Mouse (Mus musculus) gastrocnemius, postnatal 25 days (tissue): ENCODE measurements at regions not wholly inside any gene's neighbourhood (a gene's known extent, or its start where the extent isn't known, plus 50 kb on each side); places are given as distances from the start of the nearest gene placed in this dataset.
A peak's percentile ranks its signal among the peaks of the same experiment; 100 is the strongest.

Source experiments
- DNase-seq: peaks from one replicate; pipeline ENCODE4 v3.0.0; 2022

DNA sequence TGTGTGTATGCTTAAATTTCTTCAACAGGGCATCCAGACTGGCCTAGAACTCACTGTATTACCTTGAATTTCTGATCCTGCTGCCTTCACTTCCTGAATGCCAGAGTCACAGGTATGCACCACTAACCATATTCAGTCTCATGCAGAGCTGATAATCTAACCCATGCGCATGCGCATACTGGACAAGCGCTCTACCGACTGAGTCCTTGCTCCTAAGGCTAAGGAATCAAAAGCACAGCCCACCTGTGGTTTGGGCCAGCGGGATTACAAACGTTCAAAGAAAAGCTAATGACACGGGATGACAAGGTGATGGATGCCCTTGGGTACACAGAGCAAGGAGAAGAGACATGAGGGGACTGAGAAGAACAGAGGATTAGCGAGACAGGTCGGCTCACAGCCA, 160.5 kb downstream of the Zfp36l2 start:
- DNase-seq, result no peak

DNA sequence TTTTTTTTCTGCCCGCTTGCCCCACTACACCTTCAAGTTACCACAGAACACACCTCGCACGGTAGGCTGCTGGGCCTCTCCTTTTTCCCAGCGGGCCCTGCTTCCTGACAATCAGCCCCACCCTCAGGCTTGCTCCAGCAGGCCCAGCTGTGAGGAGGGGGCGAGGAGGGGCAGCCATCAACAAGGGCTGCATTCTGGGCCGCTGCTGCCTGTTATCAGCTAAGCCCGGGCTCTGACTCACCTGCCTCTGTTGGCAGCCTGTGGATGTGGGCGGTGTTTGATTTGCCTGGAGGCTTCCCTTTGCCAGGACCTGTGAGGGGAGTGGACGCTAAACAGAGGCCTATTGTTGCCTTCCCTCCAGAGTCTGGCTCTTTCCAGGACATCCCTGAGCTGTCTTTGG, 161.6 kb downstream of the Zfp36l2 start:
- DNase-seq, result peak; percentile 47

DNA sequence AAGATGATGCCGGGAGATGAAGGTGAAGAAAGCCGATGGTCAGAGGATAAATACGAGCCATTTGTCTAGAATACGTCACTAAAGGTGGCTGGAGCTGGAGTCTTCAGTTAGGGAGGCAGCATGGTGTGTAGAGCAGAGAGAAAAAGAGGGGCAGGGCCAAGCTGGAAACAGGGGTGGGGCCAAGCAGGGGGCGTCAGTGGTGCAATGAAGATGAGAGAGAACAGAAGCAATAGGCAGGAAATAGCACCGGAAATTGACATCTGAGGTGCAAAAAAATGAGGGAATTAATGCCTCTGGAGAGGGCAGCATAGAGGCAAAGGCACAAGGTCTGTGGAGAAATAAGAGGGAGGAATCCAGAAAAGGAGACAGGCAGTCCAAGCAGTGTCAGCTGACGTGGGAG, 165.4 kb downstream of the Zfp36l2 start:
- no peak for DNase-seq

DNA sequence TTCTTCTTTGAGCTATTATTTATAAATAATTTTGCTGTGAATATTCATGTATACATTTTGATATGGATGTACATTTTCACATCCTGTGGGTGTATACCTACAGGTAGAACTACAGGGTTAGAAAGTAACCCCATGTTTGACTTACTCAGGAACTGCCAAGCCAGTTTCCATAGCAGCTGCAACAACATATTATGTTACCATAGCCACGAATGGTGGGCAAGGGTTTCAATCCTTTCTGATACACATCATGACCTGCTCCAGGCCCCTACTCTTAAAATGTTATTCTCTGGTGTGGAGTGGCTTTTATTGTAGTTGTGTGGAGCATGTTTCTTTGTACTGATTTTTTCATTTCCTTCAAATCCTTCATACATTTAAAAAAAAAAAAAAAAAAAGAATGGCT, 168.9 kb downstream of the Zfp36l2 start:
- no peak for DNase-seq

DNA sequence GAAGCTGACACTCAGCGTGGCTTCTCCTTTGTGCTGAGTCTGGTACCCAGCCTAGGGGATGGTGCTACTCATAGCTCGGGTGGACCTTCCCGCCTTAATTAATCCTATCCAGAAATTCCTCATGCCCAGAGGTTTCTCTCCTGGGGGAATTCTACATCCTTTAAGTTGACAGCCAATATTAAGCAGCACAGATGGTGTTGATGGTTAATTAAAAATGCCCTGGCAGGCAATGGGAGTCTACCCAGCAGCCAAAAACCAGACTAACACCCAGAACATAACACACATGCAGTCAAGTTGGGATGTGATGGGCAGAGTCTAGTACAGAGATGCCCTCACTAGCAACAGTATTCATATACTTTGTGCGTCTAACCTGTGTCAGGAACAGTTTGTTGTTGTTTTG, 169.9 kb downstream of the Zfp36l2 start:
- no peak for DNase-seq

DNA sequence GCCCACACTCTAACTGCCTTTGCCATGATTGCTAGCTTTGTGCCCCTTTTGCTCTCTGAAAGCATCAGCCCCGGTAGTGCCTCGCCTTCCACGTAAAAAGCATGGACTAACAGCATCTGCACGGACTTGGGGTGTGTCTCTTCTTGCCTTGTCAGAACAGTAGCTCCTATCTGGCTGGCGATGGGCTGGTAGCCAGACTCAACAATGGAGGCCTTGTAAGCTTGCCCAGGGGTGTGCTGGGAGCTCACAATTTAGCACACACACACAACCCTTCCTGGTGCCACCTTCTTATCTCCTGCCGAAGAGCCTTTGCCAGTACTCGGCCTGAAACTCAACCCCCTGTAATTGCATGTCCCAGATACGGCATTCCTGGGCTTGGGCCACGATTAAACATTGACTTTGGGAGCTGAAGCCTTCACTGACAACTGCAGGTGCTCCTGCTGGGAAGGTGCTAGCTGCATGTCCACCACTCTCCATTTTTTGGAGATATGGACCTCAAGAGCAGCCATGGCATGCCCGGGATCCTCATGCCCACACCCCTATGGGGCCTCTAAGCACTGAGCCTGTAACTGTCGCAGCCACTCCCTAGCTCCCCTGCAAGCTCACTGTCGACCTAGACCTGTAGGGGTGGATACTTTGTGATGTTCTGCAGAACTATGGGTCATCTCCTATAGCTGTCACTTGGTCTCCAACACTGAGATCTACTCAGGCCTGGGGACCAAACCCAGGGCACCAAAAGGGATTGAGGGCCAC, 166.7 kb upstream of the Haao start:
- DNase-seq, result no peak

DNA sequence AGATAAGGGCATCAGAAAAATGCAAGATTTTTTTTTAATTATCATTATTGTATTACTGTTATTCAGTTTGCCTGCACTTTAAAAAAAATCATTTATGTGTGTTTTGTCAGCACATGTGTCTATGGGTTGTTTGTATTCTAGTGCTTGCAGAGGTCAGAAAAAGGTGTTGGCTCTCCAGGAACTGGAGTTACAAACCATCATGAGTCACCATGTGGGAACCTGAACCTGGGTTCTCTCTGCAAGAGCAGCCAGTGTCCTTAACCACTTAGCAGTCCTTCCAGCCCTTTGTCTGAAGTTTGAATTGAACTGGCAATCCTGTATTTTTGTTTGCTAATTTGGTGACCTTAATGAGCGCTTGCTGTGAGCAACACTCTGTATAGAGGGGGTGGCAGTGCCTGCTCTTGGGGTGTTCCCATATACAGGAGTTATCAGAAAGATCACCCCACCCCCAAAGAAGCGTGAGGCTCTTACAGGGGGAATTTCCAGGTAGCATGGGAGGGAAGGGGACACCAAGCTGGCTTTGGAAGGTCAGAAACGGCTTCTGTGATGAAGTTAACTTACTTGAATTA, 162.8 kb upstream of the Haao start:
- DNase-seq, result no peak

DNA sequence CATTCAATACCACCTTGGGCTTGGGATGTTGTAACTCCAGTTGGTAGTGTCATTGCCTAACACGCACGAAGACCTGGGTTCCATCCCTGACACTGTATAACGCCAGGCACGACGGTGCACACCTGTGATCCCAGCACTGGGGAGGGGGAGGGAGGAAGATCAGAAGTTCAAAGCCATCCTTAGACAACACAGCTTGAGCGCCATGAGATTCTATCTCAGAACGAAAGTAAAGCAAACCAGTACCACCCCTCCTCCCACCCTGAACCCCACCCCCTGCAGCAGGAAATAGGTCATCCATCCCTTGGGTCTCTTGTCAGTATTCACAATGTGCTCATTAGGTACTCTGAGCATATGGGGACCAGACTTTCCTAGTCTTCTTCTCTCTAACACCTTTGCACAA, 162.2 kb upstream of the Haao start:
- no peak for DNase-seq

DNA sequence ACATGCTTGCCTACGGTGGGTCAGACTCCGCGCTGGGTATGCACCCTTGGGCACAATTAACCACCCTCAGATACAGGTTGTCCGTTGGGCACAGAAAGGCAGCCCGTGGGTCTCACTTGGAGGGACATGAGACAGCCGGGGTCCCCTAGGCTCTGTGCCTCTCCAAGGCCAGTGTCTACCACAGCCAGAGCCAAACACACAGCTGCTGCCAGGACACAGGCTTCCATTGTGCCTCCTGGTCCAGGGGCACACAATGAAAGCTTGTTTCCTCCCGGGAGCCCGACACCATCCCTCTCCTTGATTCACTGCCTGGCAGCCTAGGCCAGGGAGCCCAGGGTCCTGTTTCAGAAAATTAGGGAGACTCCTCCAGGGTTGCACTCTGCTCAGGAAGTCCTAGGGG, 161.4 kb upstream of the Haao start:
- no peak for DNase-seq

DNA sequence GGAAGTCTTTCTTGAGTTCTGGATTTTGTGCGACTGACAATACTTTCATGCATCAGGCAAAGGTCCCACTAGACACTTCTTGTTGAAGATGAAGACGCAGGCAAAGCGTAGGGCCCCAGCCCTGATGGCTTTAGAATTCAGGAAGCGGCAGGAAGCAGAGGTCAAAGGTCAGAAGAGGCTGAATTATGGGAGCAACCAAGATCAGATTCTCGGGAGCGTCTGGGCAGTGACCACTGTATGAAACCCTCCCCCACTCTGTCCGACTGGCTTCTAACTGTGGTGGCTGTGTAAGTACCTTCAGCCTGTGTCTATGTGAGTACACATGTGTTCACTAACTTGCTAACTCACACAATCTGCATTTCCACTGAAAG, 160.9 kb upstream of the Haao start:
- DNase-seq, result no peak

DNA sequence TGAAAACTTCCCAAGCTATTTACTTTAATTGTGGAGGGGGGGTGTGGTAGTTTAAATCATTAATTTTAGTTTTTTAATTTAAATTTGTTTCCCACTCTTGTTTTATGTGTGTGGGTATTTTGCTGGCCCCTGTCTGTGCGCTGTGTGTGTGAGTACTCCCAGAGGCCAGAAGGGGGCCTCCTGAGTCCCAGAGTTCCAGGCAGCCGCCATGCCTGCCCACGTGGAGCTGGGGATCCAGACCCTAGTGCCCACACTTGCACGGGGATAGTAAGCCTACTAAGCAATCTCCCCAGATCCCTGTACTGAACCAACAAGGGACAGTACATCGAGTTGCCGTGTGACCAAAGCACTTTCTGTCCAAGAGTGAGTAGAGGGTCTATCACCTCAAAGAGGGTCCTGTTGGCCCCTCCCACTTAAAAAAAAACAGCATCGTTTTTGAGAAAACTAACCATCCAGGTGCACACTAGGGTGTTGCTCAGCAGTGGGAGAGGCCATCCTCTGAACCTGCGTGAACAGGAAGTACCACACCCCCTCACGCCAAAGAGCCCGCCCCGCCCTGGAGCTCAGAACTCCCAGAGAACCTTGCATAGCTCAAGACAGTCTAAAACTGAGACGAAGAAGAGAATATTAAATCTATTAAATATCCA, 160.4 kb upstream of the Haao start:
- no peak for DNase-seq

DNA sequence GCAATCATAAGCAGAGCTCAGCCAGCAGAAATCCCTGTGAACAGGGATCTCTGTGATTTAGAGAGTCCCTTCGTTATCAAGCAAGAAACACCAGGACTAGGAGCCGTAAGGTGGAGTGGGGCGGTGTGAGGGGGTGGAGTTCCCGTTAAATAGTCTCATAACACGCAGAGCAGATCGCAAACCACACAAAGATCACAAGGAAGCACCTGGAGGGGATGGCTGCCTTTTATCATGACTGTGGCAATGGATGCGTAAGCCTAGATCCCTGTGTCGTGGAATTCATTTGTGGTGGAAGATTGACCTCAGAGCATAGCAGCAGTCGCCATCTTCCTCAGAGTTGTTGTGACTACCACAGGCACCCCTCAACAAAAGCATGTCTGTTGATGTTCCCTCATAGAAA, 159.0 kb upstream of the Haao start:
- DNase-seq, result no peak

DNA sequence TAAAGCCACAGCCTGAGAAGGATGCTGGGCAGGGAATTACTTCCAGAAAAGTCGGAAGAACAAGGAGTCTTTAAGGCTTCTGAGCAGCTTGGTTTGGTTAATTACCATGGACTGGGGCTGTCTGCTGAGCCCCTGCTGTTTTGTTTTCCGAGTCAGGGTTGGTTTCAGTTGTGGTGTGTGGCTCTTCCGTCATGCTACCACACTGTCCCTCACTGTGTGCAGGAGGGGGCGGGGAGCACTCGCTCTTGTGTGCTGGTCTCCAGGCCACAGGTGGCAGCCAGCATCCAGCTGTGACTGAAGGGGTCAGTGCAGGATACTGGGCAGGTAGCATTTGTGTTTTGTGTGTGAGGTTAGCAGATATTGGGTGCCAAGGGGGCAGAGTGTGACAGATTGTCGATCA, 156.5 kb upstream of the Haao start:
- no peak for DNase-seq

DNA sequence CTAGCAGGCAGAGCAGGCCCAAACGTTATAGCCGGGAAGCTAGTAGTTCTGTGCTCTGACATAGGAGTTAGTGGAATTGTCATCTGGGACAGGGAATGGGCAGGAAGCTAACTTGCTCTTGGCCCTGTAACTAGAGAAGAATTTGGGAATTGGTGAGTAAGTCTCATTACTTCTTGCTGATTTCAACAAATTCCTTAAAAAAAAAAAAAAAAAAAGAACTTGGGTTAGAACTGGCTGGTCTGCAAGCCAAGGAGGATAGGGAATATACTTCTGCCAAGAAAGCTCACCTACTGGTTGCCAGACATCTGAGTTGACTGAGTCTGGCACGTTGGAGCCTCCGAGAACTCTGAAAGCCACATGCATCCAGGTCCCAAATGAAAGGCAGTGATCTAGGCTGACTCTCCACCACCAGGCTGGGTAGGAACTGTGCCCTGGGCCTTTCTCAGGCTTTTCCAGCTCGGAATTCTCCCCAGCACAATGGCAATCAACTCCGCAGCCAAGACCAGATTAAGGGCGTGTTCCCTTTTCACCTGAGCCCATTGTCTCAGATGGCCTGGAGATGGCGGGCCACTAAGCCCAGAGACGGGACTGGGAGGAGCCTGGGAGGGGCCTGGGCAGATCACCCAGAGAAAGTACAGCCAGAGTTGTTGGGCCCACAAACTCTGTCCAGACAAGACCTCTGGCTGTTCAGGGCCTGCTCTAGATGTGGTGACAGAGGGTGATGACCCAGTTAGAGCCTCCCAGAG, 155.9 kb upstream of the Haao start:
- peak; percentile 70 for DNase-seq

DNA sequence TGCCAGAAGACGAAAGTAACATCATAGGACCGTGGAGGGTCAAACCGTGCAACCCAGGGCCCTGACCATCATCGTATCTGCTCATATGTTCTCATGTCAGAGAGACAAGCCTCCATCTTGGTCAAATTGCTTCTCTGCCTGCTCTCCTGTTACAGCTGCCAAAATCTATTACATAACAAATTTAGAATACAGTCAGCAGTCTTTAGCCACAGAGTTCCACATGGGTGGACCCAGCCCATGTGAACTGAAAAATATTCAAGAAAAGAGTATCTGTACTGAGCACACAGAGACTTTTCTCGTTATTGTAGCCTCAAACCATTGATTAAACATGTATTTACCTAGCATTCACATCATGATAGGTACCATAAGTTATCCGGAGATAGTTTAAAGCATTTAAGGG, 155.2 kb upstream of the Haao start:
- no peak for DNase-seq

DNA sequence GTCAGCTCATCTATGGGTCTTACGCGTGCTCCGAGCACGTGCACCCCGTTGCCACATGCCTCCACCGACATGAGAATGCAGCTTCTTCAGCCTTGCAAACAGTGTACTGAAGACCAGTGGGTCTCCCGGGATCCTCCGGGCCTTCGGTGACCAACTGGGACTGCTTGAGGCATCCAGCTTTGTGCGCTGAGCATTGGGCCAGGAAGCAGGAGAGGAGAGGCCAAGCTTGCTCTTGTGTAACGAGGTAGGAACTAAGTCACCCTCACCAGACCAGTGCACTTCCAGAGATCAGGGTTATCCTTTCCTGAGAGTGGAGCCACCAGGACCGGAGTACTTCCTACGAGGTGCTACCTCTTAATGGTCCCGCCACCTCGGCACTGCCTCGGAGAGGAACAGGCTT, 154.6 kb upstream of the Haao start:
- no peak for DNase-seq

DNA sequence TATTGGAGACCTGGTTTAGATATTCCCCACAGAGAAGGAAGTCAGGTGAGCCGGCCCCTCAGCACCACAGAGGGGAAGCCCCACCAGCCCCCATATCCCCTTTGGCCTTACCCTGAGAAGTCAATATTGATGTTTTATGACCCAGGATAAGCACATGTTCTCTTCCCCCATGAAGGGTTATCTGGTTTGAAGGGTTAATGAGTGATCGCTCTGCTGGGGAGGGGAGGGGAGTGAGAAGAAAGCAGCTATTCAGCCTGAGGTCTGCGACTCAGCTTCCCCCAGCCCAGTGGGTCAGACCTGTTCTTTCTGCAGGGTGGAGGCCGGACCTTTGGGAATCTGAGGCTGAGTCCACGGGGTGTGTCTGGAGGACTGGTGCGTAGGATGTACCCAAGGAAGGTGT, 152.4 kb upstream of the Haao start:
- DNase-seq, result no peak

DNA sequence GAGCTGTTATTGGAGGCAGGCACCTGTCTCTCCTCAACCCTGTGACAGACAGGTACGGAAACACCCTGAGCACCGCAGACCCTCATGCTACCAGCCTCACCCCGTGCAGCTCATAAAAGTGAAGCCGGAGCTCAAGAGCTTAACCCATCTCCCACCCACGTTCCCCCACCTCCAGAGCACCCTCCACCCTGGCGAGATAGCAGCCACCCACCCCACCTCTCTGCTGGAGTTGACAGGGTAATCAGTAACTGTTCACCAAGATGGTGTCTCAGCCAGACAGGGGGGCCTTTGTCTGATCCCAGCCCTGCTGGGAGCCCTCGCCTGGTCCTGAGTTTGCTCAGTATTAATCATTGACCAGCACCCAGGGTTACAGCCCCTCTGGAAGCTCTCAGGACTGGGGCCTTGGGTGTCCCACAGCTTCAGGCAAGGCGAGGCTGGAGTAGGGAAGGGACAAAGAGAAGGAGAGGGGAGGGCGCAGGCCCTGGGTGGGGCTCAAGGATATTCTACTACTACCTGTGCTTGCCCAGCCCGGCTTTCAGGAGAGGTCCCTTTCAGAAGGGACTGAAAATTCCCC, 151.3 kb upstream of the Haao start:
- DNase-seq, result no peak

DNA sequence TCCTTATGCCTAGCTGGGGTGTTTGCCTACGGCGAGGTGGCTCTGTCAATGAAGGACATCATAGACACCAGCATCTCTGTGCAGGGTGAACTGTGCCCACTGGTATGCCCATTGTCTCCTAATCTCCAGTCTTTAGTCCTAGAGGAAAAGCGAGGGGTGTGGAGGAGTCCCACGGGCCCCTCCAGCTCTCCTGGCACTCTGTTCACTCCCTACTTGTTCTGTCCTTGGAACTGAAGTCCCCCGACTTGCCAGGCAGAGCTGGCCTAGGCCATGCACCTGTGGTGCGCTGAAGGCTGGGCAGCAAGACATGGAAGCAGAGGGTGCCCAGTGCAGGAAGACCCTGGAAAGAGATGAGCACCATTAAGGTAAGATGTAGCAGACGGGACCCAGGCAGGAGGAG, 150.6 kb upstream of the Haao start:
- no peak for DNase-seq

DNA sequence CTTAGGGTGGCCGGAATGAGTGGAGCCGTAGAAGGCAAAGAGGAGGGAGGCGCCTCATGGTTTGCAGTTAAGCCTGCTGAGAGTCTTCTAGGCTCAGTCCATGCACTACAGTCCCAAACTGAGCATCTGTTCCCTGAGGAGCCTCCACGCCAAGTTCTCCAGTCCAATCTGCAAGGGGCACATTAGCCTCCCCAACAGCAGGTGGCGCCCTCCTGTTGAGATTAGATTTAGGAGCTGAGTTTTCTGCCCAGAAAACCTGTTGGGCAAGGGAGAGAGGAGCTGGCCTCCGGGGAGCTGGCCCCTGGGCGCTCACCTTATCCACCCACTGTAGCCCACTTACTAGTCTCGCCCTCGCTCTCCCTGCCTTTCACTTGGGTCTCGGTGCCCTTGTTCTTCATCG, 150.0 kb upstream of the Haao start:
- no peak for DNase-seq

DNA sequence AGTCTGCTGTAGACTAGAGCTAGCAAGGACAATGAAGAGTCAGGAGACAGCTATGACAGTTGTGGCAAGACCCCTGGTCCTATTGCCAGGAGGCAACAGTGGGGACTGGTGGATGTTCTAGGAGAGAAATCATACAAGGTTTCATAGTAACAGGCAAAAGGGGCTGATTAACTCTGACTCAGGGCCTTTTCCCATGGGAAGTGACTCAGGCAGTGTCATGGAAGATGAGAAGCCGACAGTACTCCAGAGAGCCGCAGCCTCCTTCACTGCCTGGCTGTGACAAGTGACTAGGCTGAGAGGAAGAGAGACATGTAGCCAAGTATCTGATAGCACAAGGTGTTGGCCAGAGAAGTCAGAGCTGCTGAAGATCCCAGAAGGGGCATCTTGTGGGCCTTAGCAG, 145.3 kb upstream of the Haao start:
- DNase-seq, result peak; percentile 47

DNA sequence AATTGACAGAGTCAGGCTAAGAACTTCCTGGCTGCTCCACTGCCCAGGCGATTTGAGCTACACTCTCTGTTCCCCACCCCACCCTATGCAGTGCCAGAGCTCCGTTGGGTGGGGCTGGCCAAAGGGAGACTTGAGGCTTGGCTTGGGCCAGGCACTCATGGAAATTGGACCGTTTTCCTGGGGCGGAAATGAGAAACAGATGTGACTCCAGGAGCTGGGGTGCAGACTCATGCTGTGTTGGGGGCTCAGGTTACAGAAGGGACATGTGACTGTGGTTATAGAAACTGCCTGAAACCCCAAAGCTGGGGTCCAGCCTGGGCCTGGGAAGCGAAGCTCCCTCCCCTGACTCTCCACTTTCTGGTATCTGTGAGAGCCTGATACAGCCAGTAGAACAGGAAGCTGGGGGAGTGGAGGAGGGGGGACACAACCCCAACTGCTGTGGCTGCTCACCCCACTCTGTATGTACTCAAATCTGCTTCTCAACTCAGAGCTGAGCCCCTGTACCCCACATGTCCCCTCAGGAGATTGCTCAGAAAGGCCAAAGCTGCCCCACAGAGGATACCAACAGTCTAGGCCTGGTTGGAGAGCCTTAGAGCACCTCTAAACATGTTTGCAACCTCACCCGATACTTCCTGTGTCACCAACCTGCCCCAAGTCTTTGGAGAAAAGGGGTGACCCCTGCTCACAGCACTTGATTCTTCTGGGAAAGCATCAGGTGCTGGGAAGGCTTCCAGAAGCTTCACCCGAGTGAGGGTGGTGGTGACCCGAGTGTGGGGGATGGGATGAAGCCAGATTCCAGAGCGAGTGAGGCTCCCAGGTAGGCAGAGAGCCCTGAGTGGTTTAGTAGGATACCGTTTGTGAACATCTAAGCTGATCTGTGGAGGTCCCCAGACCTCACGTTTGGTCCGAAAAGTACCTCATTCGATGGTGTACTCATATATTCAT, 142.9 kb upstream of the Haao start:
- peak; percentile 93 for DNase-seq
